Mouse (Mus musculus) midbrain, postnatal 0 days (tissue): ENCODE results near the gene Fut7. TPM values are rescaled to one million over a fixed set of nuclear protein-coding genes. Genes with fewer than 3 reads are reported as not detected.
A peak's percentile ranks its signal among the peaks of the same experiment; 100 is the strongest.

Experiments used
- ATAC-seq: fragments of 200-750 bp; cut with Nextera tagmentation; 2 replicates; pipeline ENCODE4 v1.8.0; 2017; ENCODE audit warnings: moderate number of reproducible peaks, mild to moderate bottlenecking, moderate TSS enrichment, moderate library complexity; ENCODE audit not compliant: low FRiP score
- DNase-seq: peaks from one replicate; pipeline ENCODE4 v3.0.0-alpha.2; 2015; ENCODE audit warnings: low spot score
- H3K27ac ChIP-seq: fragments of 300-500 bp; sonication (generic); 2 replicates; pipeline ENCODE4 v1.5.1; 2014; ENCODE audit warnings: low read depth, mild to moderate bottlenecking, low read length, mixed read lengths
- H3K27me3 ChIP-seq: fragments of 300-500 bp; sonication (generic); 2 replicates; pipeline ENCODE4 v1.6.1; 2014; ENCODE audit warnings: low read length, control low read depth, mixed read lengths; ENCODE audit not compliant: insufficient read depth
- H3K36me3 ChIP-seq: fragments of 300-500 bp; sonication (generic); 2 replicates; pipeline ENCODE4 v1.6.1; 2014; ENCODE audit warnings: low read length, control low read depth, mixed read lengths; ENCODE audit not compliant: insufficient read depth
- H3K4me1 ChIP-seq: fragments of 300-500 bp; sonication (generic); 2 replicates; pipeline ENCODE4 v1.6.1; 2014; ENCODE audit warnings: mild to moderate bottlenecking, control low read depth, antibody characterized with exemption, low read length, mixed read lengths; ENCODE audit not compliant: insufficient read depth
- H3K4me2 ChIP-seq: fragments of 300-500 bp; sonication (generic); 2 replicates; pipeline ENCODE4 v1.6.1; 2014; ENCODE audit warnings: low read depth, mild to moderate bottlenecking, low read length, mixed read lengths; ENCODE audit not compliant: poor library complexity, severe bottlenecking
- H3K4me3 ChIP-seq: fragments of 300-500 bp; sonication (generic); 2 replicates; pipeline ENCODE4 v1.5.1; 2014; ENCODE audit warnings: low read depth, mild to moderate bottlenecking, low read length, moderate library complexity
- H3K9ac ChIP-seq: fragments of 300-500 bp; sonication (generic); replicated peaks from 2 replicates; pipeline ENCODE4 v1.6.1; 2014; ENCODE audit warnings: mild to moderate bottlenecking, low read length, moderate library complexity, mixed read lengths; ENCODE audit not compliant: poor library complexity, severe bottlenecking
- H3K9me3 ChIP-seq: fragments of 300-500 bp; sonication (generic); 2 replicates; pipeline ENCODE4 v1.6.1; 2016; ENCODE audit warnings: low read length, control low read depth
- CTCF ChIP-seq: IDR thresholded peaks from 2 replicates; pipeline ENCODE4 v1.5.1; 2016; ENCODE audit warnings: antibody characterized with exemption, mild to moderate bottlenecking
- WGBS: fragments of 180-500 bp; shearing (Covaris S2); extraction: QIAGEN DNeasy Blood & Tissue Kit; methylation state at CpG from one replicate; pipeline ENCODE4 v1.1.7; 2014; 5-methylcytosine and 5-hydroxymethylcytosine counted together
- polyA plus RNA-seq: library from polyadenylated mRNA; unstranded; fragments of >200 nt; fragmentation: Nextera tagmentation; extraction: Ambion mirVana; gene quantifications from 2 replicates; pipeline ENCODE4 v1.2.1, GENCODE M21; 2015
- total RNA-seq: library from RNA; depleted of rRNA; stranded (reverse); fragments of >200 nt; gene quantifications from 2 replicates; pipeline ENCODE4 v1.2.3, GENCODE M21; 2014

Gene Fut7
- total and polyA plus RNA-seq, 2 experiments from 2014 or later, result 0.23 to 1.6 TPM

DNA sequence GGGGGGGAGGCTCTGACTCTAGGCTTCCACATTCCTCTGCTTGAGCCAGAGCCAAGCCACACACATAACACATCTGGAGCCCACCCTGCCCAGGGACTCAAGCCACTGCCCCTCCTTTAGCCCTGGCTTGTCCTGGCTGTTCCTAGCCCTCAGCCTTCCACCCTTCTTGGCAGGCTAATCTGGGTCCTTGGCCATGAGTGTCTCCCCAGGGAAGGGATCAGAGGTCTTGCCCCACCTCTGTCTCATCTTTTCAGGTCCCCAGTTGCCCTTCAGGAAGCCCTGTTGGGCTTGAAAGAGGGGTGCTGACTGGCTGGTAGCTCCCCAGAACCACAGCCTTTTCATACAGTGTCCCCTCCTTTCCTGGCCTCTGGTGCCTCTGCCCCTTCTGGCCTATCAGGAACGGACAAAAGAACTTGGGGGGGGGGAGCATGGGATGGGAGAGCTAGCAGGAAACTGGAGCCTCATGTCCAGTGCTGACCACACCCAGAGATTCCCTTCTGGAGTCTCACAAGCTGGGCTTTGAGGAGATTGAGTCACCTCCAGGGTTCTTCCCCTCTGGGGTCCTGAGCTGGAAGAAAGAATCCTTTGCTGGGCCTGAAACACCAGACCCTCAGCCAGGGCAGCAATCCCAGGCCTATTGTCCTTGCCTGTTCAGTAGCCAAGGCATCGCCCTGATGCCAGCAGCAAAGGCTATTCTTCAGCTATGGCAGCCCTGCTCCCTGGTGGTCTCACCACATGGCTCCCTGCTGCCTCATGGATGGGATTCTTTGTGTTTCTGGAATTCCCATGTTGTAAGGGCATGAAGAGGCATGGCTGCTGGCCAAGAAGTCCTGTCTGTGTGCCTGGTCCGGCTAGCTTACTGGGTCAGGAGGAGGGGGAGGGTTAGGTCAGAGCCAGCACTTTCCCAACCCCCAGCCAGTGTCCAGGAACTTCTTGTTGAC, 28.5 kb upstream of the Fut7 start:
- H3K36me3 ChIP-seq, result no peaks in the 10 kb centered on the region
- H3K4me2 ChIP-seq, result no peak overlapping the region
- H3K9me3 ChIP-seq, result no peaks in the 10 kb centered on the region
- ATAC-seq (peak; percentile 74), DNase-seq (peak; percentile 86)
- H3K27ac ChIP-seq, result peak overlapping the region; percentile 38; the same call in 1 of the 2 replicates
- 15% methylated on average over 3 of the region's 3 CpGs for WGBS
- H3K9ac ChIP-seq, result no peak overlapping the region
- peaks cover 40% of the 10 kb centered on the region for H3K27me3 ChIP-seq
- H3K4me1 ChIP-seq, result 0 out of 2 replicates have a peak, but pooled peaks cover 8% of the 10 kb centered on the region
- no peak overlapping the region for H3K4me3 ChIP-seq
- no peak for TF ChIP-seq CTCF

DNA sequence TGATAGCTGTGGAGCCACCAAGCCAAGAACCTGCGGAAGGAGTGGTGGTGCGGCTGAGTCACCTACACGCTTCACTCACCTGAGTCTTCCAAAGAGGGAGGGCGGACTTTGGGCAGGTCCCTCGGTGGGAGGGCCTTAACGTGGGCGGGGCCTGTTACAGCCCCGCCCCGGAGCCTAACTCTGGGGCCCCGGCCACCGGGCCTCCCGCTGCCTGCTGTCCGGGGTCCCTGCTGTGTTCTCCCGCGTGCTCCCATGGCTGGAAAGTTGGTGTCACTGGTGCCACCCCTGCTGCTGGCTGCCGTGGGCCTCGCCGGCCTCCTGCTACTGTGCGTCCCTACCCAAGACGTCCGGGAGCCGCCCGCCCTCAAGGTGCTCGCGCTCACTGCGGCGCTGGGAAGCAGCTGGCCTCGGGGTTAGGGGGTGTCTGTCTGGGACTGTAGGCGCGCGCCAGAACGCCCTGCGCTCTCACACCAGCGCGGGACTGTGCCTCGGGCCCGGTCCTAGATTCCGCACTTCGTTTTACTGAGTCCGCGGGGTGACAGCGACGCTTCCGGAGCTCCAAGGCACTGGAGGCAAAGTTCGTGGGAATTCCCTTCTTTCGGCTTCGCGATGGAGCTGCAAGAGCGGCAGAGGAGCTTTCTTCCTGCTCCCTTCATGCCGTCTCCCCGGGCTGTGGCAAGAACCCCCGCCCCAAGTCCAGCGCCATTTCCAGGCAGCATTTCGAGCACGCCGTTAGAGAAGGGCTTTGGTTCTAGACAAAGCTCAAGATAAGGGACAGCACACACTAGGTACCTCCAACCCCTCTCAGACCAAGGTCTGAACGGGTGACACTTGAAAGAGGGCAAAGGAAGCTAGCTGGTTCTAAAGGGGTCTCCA, 27.1 kb upstream of the Fut7 start, which contains the start of gene Entpd2:
Entpd2 (plus strand) TSS at position 154 of the 876 bp plus-strand sequence.
- no peak for ATAC-seq
- peaks cover 40% of the 10 kb centered on the region for H3K27me3 ChIP-seq
- no peak within 1 kb of the TSS; the same call in 1 of the 2 replicates for H3K9ac ChIP-seq
- H3K9me3 ChIP-seq, result no peaks in the 10 kb centered on the region
- peak within 1 kb of the TSS; percentile 34 for H3K4me3 ChIP-seq
- 0 out of 2 replicates have a peak within 1 kb of the TSS, but pooled peaks have one; percentile 19 for H3K27ac ChIP-seq
- WGBS, result 2% methylated on average over 57 of the region's 57 CpGs
- TF ChIP-seq CTCF, result peak; percentile 44
- peak; percentile 69 for DNase-seq
- H3K4me1 ChIP-seq, result peaks cover 13% of the 10 kb centered on the region; the same call in 1 of the 2 replicates
- H3K36me3 ChIP-seq, result no peaks in the 10 kb centered on the region
- H3K4me2 ChIP-seq, result peak within 1 kb of the TSS; percentile 62

DNA sequence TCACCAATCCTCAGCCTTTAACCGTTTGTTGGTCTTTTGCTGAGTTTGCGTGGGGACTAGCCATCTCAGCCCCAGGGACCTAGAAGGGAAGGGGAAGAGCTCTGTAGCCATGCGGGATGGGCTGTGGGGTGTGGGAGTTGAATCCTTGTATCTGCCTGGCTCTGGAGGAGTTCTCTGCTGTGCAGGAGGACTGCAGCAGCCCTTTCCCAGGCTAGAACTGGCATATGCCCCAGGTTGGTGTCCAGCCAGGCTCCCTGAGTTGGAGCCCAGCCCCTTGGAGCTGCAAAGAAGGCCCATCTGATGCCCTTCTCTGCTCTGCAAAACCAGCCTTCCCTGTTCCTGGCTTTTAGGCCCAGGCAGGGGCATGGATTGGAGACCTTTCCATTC, 26.5 kb upstream of the Fut7 start:
- no peak overlapping the region for H3K9ac ChIP-seq
- no peak for TF ChIP-seq CTCF

DNA sequence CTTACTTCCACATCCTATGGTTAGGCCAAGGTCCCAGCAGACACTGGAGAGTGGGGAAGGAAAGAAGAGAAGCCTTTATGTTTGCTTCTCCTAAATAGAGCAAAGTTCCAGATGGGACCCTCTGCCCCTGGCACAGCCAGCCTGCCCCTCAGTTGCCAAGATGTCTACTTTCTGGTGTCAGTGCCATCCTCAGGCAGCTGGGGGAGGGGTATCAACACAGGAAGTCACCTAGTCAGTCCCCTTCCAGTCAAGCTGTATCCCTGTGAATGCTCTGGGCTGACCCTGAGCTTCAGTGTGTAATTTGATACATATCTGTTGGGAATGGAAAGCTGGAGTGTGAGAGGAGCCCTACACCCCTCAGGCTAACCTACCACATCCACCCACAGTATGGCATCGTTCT, 26.1 kb upstream of the Fut7 start:
- Histone ChIP-seq H3K4me1 (peaks cover 13% of the 10 kb centered on the region; the same call in 1 of the 2 replicates), H3K4me2 (no peak overlapping the region), H3K9me3 (no peaks in the 10 kb centered on the region), H3K36me3 (no peaks in the 10 kb centered on the region), H3K27ac (no peak overlapping the region), H3K27me3 (peaks cover 40% of the 10 kb centered on the region), H3K9ac (no peak overlapping the region), H3K4me3 (no peak overlapping the region)
- no peak for TF ChIP-seq CTCF
- WGBS, result 60% methylated on average over 1 of the region's 1 CpGs
- ATAC-seq (no peak), DNase-seq (no peak)

More for the DNA sequence above, 26.5 kb upstream of the Fut7 start:
- Histone ChIP-seq H3K9me3 (no peaks in the 10 kb centered on the region), H3K4me1 (peaks cover 13% of the 10 kb centered on the region; the same call in 1 of the 2 replicates), H3K4me3 (peak overlapping the region; percentile 34), H3K4me2 (peak overlapping the region; percentile 62), H3K27me3 (peaks cover 40% of the 10 kb centered on the region), H3K27ac (no peak overlapping the region), H3K36me3 (no peaks in the 10 kb centered on the region)
- WGBS, result 27% methylated on average over 3 of the region's 3 CpGs
- peak; percentile 36 for DNase-seq
- no peak for ATAC-seq

DNA sequence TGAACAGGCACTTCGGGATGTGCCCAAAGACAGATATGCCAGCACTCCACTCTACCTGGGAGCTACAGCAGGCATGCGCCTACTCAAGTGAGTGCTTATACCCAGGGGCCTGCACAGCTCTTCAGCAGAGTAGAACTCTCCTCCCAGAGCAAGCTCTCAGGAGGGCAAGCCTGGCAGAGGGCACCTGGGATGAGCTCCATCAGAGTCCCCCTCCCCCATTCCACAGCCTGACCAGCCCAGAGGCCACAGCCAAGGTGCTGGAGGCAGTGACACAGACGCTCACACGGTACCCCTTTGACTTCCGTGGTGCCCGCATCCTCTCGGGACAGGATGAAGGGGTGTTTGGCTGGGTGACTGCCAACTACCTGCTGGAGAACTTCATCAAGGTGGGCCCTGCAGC, 25.0 kb upstream of the Fut7 start:
- Histone ChIP-seq H3K9me3 (no peaks in the 10 kb centered on the region), H3K9ac (no peak overlapping the region), H3K4me2 (no peak overlapping the region), H3K27me3 (peaks cover 40% of the 10 kb centered on the region), H3K27ac (no peak overlapping the region), H3K4me3 (no peak overlapping the region), H3K4me1 (peaks cover 13% of the 10 kb centered on the region; the same call in 1 of the 2 replicates), H3K36me3 (no peaks in the 10 kb centered on the region)
- ATAC-seq (no peak), DNase-seq (no peak)
- TF ChIP-seq CTCF, result no peak
- WGBS, result 92% methylated on average over 7 of the region's 7 CpGs
